Mouse (Mus musculus) embryonic facial prominence, embryonic 11.5 days (tissue): ENCODE measurements at regions not wholly inside any gene's neighbourhood (a gene's known extent, or its start where the extent isn't known, plus 50 kb on each side); places are given as distances from the start of the nearest gene placed in this dataset.
"Not testable (repeated sequence)": the region's sequence is repeated elsewhere in the genome, so short reads cannot be mapped to it uniquely, and the experiment has no call there.

Experiments used
- ATAC-seq: fragments of 200-750 bp; cut with Nextera tagmentation; replicated peaks from 2 replicates; pipeline ENCODE4 v1.8.0; 2017; ENCODE audit warnings: low read depth; ENCODE audit not compliant: insufficient number of reproducible peaks, low FRiP score, low TSS enrichment
- DNase-seq: peaks from one replicate; pipeline ENCODE4 v3.0.0-alpha.2; 2015; ENCODE audit warnings: low spot score
- H3K27ac ChIP-seq: fragments of 300-500 bp; sonication (generic); replicated peaks from 2 replicates; pipeline ENCODE4 v1.5.1; 2014; ENCODE audit warnings: mild to moderate bottlenecking, low read depth, low read length, control low read depth
- H3K27me3 ChIP-seq: fragments of 300-500 bp; sonication (generic); 2 replicates; pipeline ENCODE4 v1.6.1; 2014; ENCODE audit warnings: mild to moderate bottlenecking, low read length, moderate library complexity, mixed read lengths; ENCODE audit not compliant: control insufficient read depth, insufficient read depth
- H3K36me3 ChIP-seq: fragments of 300-500 bp; sonication (generic); replicated peaks from 2 replicates; pipeline ENCODE4 v1.6.1; 2014; ENCODE audit warnings: low read depth, mild to moderate bottlenecking, low read length, moderate library complexity, mixed read lengths; ENCODE audit not compliant: control insufficient read depth, insufficient read depth
- H3K4me1 ChIP-seq: fragments of 300-500 bp; sonication (generic); 2 replicates; pipeline ENCODE4 v1.6.1; 2014; ENCODE audit warnings: low read length, mixed read lengths; ENCODE audit not compliant: control insufficient read depth, insufficient read depth
- H3K4me2 ChIP-seq: fragments of 300-500 bp; sonication (generic); 2 replicates; pipeline ENCODE4 v1.6.1; 2014; ENCODE audit warnings: low read depth, mild to moderate bottlenecking, control low read depth, low read length, moderate library complexity
- H3K4me3 ChIP-seq: fragments of 300-500 bp; sonication (generic); 2 replicates; pipeline ENCODE4 v1.5.1; 2014; ENCODE audit warnings: low read depth, low read length, control low read depth
- H3K9ac ChIP-seq: fragments of 300-500 bp; sonication (generic); replicated peaks from 2 replicates; pipeline ENCODE4 v1.6.1; 2014; ENCODE audit warnings: mild to moderate bottlenecking, control low read depth, low read length
- H3K9me3 ChIP-seq: fragments of 300-500 bp; sonication (generic); replicated peaks from 2 replicates; pipeline ENCODE4 v1.6.1; 2016; ENCODE audit warnings: mild to moderate bottlenecking, low read length, inconsistent platforms, mixed read lengths; ENCODE audit not compliant: control insufficient read depth
- WGBS: fragments of 180-500 bp; shearing (Covaris S2); extraction: QIAGEN DNeasy Blood & Tissue Kit; methylation state at CpG from one replicate; pipeline ENCODE4 v1.1.7; 2014; 5-methylcytosine and 5-hydroxymethylcytosine counted together

- 84% methylated on average over 8 of the region's 8 CpGs for WGBS
- DNase-seq, result no peak
- Histone ChIP-seq H3K4me2 (no peak overlapping the region), H3K9ac (no peak overlapping the region), H3K27ac (no peak overlapping the region), H3K4me3 (no peak overlapping the region), H3K27me3 (no peaks in the 10 kb centered on the region), H3K36me3 (no peaks in the 10 kb centered on the region), H3K4me1 (no peaks in the 10 kb centered on the region), H3K9me3 (no peaks in the 10 kb centered on the region)
- no peak for ATAC-seq
These were observed 338.0 kb upstream of the Pkdcc start for GRCm38 (mm10) chr17:82877131-82877530.

DNA sequence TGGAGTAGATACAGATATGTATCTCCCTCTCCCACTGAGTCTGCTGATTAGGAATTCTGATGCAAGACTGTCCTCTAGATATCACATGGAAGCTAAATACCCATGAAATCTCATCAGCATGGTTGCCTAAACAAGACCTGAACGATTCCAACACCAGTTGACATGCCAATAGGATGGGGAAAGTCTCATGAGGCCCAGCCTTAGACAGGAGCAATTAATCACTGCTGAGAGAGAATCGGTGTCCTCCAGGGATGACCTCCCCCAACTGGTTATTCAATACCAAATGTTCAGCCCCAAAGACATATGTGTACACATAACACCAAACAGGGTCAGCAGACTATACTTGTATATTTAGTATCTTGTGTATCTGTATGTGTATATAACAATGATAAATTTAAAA, 314.5 kb upstream of the Pkdcc start:
- Histone ChIP-seq H3K4me1 (no peaks in the 10 kb centered on the region), H3K27ac (no peak overlapping the region), H3K4me3 (no peak overlapping the region), H3K27me3 (no peaks in the 10 kb centered on the region), H3K9ac (no peak overlapping the region), H3K36me3 (no peaks in the 10 kb centered on the region), H3K4me2 (no peak overlapping the region), H3K9me3 (no peaks in the 10 kb centered on the region)
- no peak for DNase-seq
- ATAC-seq, result no peak
- 56% methylated on average over 2 of the region's 2 CpGs for WGBS

- no peaks in the 10 kb centered on the region for H3K36me3 ChIP-seq
- no peak overlapping the region for H3K9ac ChIP-seq
- no peak overlapping the region for H3K27ac ChIP-seq
- no peak overlapping the region for H3K4me2 ChIP-seq
- H3K9me3 ChIP-seq, result no peaks in the 10 kb centered on the region
- no peaks in the 10 kb centered on the region for H3K27me3 ChIP-seq
- DNase-seq, result peak; percentile 1
- WGBS, result 73% methylated on average over 9 of the region's 9 CpGs
- no peak for ATAC-seq
- H3K4me3 ChIP-seq, result no peak overlapping the region
- no peaks in the 10 kb centered on the region for H3K4me1 ChIP-seq
These were observed 313.8 kb upstream of the Pkdcc start for GRCm38 (mm10) chr17:82901098-82901891.

- DNase-seq (no peak), ATAC-seq (no peak)
- Histone ChIP-seq H3K27ac (no peak overlapping the region), H3K27me3 (no peaks in the 10 kb centered on the region), H3K4me3 (no peak overlapping the region), H3K4me1 (no peaks in the 10 kb centered on the region), H3K36me3 (no peaks in the 10 kb centered on the region), H3K9me3 (no peaks in the 10 kb centered on the region), H3K9ac (no peak overlapping the region), H3K4me2 (no peak overlapping the region)
- WGBS, result 74% methylated on average over 2 of the region's 2 CpGs
These were observed 310.1 kb upstream of the Pkdcc start for GRCm38 (mm10) chr17:82904961-82905360.

- Histone ChIP-seq H3K27ac (no peak overlapping the region), H3K9ac (no peak overlapping the region), H3K9me3 (no peaks in the 10 kb centered on the region), H3K4me1 (no peaks in the 10 kb centered on the region), H3K36me3 (no peaks in the 10 kb centered on the region), H3K27me3 (no peaks in the 10 kb centered on the region), H3K4me2 (no peak overlapping the region), H3K4me3 (no peak overlapping the region)
- 75% methylated on average over 3 of the region's 3 CpGs for WGBS
- ATAC-seq (no peak), DNase-seq (no peak)
These were observed 309.6 kb upstream of the Pkdcc start for GRCm38 (mm10) chr17:82905483-82905882.

DNA sequence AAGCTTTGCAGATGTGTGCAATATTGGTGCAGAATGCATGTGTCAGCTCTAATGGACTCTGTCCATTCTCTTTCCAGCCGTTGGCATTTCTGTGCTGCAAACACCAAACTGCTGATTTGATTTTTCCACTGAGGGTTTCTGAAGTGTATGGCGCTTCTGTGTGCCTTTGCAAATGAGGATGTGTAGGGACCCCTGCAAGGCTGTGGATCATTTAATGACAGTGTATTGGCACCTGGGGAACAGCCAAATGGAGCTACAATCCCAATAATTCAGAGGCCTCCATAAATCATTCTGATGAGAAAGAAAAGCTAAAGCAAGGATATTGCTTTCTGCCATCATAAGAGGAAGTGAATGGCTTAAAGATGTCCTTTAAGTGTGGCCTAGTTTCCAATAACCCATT, 305.9 kb upstream of the Pkdcc start:
- Histone ChIP-seq H3K4me1 (no peaks in the 10 kb centered on the region), H3K36me3 (no peaks in the 10 kb centered on the region), H3K9ac (no peak overlapping the region), H3K9me3 (no peaks in the 10 kb centered on the region), H3K27ac (no peak overlapping the region), H3K4me3 (no peak overlapping the region), H3K4me2 (no peak overlapping the region), H3K27me3 (no peaks in the 10 kb centered on the region)
- DNase-seq, result no peak
- 71% methylated on average over 2 of the region's 2 CpGs for whole genome bisulfite sequencing
- no peak for ATAC-seq

- not testable (repeated sequence) for H3K9me3 ChIP-seq, DNase-seq, H3K4me1 ChIP-seq, H3K9ac ChIP-seq, H3K27me3 ChIP-seq, H3K36me3 ChIP-seq, ATAC-seq, H3K4me3 ChIP-seq, H3K27ac ChIP-seq, H3K4me2 ChIP-seq
- 86% methylated on average over 4 of the region's 4 CpGs for WGBS
These were observed 292.1 kb upstream of the Pkdcc start for GRCm38 (mm10) chr17:82922986-82923385.

GRCm38 (mm10) chr17:82925751-82926150, 289.3 kb upstream of the Pkdcc start:
- Histone ChIP-seq H3K27me3 (no peaks in the 10 kb centered on the region), H3K36me3 (no peaks in the 10 kb centered on the region), H3K9ac (no peak overlapping the region), H3K27ac (no peak overlapping the region), H3K9me3 (no peaks in the 10 kb centered on the region), H3K4me3 (no peak overlapping the region), H3K4me1 (no peaks in the 10 kb centered on the region), H3K4me2 (no peak overlapping the region)
- DNase-seq (no peak), ATAC-seq (no peak)
- 78% methylated on average over 2 of the region's 2 CpGs for WGBS
